Mouse (Mus musculus) MEL (cell line): Measurements from ENCODE around the gene Krt80. TPM values are rescaled to one million over a fixed set of nuclear protein-coding genes. Genes with fewer than 3 reads are reported as not detected.

Experiments used
- DNase-seq: peaks from one replicate; pipeline ENCODE4 v3.0.0; 2011; ENCODE audit warnings: low read depth, low spot score
- H3K27ac ChIP-seq: 2 replicates; pipeline ENCODE4 v1.5.1; 2012; ENCODE audit warnings: low read depth, mild to moderate bottlenecking, control low read depth, low read length, moderate library complexity; ENCODE audit not compliant: control insufficient read depth
- H3K27me3 ChIP-seq, 2 experiments: fragments of 150-350 bp in 1 of 2; sonication (generic) in 1 of 2; 2 replicates each; pipeline ENCODE4 v1.6.1; 2012; ENCODE audit warnings: low read length in 2 of 2, mild to moderate bottlenecking in 2 of 2, improper control_type of control experiment in 1 of 2, moderate library complexity in 1 of 2; ENCODE audit not compliant: insufficient read depth in 2 of 2, control insufficient read depth in 1 of 2
- H3K36me3 ChIP-seq, 2 experiments: 2 replicates each; pipeline ENCODE4 v1.6.1; 2012 to 2014; ENCODE audit warnings: low read length in 2 of 2, improper control_type of control experiment in 1 of 2, inconsistent platforms in 1 of 2, mild to moderate bottlenecking in 1 of 2; ENCODE audit not compliant: insufficient read depth in 2 of 2, control insufficient read depth in 1 of 2
- H3K4me1 ChIP-seq, 2 experiments: fragments of 150-350 bp in 1 of 2; sonication (generic) in 1 of 2; 2 replicates each; pipeline ENCODE4 v1.6.1; 2012; ENCODE audit warnings: low read length in 2 of 2, improper control_type of control experiment in 1 of 2, mild to moderate bottlenecking in 1 of 2; ENCODE audit not compliant: insufficient read depth in 2 of 2, control insufficient read depth in 1 of 2
- H3K4me3 ChIP-seq, 2 experiments: fragments of 150-350 bp in 1 of 2; sonication (generic) in 1 of 2; 2 replicates each; pipeline ENCODE4 v1.5.1; 2012; ENCODE audit warnings: low read depth in 2 of 2, low read length in 2 of 2, mild to moderate bottlenecking in 2 of 2, moderate library complexity in 2 of 2, control low read depth in 1 of 2, improper control_type of control experiment in 1 of 2; ENCODE audit not compliant: control insufficient read depth in 1 of 2, insufficient read depth in 1 of 2
- H3K79me2 ChIP-seq: 2 replicates; pipeline ENCODE4 v1.6.1; 2012; ENCODE audit warnings: mild to moderate bottlenecking, low read length, moderate library complexity; ENCODE audit not compliant: control insufficient read depth, poor library complexity, insufficient read depth
- H3K9ac ChIP-seq: 2 replicates; pipeline ENCODE4 v1.6.1; 2012; ENCODE audit warnings: low read depth, mild to moderate bottlenecking, control low read depth, low read length, moderate library complexity; ENCODE audit not compliant: control insufficient read depth, poor library complexity, severe bottlenecking
- H3K9me3 ChIP-seq: fragments of 150-350 bp; sonication (generic); replicated peaks from 2 replicates; pipeline ENCODE4 v1.6.1; 2012; ENCODE audit warnings: mild to moderate bottlenecking, low read length, improper control_type of control experiment, moderate library complexity; ENCODE audit not compliant: insufficient read depth
- BHLHE40 ChIP-seq: IDR thresholded peaks from 2 replicates; pipeline ENCODE4 v1.6.1; 2012; ENCODE audit warnings: low read depth, mild to moderate bottlenecking, inconsistent platforms, low read length, improper control_type of control experiment, borderline replicate concordance
- CHD2 ChIP-seq: IDR thresholded peaks from 2 replicates; pipeline ENCODE4 v1.6.1; 2011; ENCODE audit warnings: low read length, improper control_type of control experiment
- CTCF ChIP-seq, 3 experiments: IDR thresholded peaks in 2 of 3; conservative IDR thresholded peaks in 1 of 3; 2 replicates each; pipeline ENCODE4 v1.5.1; 2011 to 2012; ENCODE audit warnings: low read length in 3 of 3, low read depth in 2 of 3, mild to moderate bottlenecking in 2 of 3, improper control_type of control experiment in 1 of 3, inconsistent platforms in 1 of 3, mixed read lengths in 1 of 3, moderate library complexity in 1 of 3; ENCODE audit not compliant: control insufficient read depth in 1 of 3, insufficient read depth in 1 of 3, poor library complexity in 1 of 3, severe bottlenecking in 1 of 3
- ELF1 ChIP-seq: IDR thresholded peaks from 2 replicates; pipeline ENCODE4 v1.6.1; 2014; ENCODE audit warnings: low read depth, mild to moderate bottlenecking, inconsistent platforms, low read length, improper control_type of control experiment, moderate library complexity
- EP300 ChIP-seq, 2 experiments: IDR thresholded peaks; 2 replicates each; pipeline ENCODE4 v1.6.1; 2011; ENCODE audit warnings: improper control_type of control experiment in 2 of 2, low read length in 2 of 2, low read depth in 1 of 2, mild to moderate bottlenecking in 1 of 2
- ETS1 ChIP-seq: IDR thresholded peaks from 2 replicates; pipeline ENCODE4 v1.6.1; 2012; ENCODE audit warnings: low read depth, mild to moderate bottlenecking, inconsistent platforms, low read length, improper control_type of control experiment, moderate library complexity
- GABPA ChIP-seq: IDR thresholded peaks from 2 replicates; pipeline ENCODE4 v1.6.1; 2012; ENCODE audit warnings: low read depth, mild to moderate bottlenecking, inconsistent platforms, low read length, improper control_type of control experiment, moderate library complexity
- GATA1 ChIP-seq: IDR thresholded peaks from 2 replicates; pipeline ENCODE4 v1.6.1; 2011; ENCODE audit warnings: low read depth, low read length, improper control_type of control experiment
- HCFC1 ChIP-seq: IDR thresholded peaks from 2 replicates; pipeline ENCODE4 v1.6.1; 2012; ENCODE audit warnings: low read depth, mild to moderate bottlenecking, inconsistent platforms, low read length, improper control_type of control experiment, moderate library complexity
- JUND ChIP-seq: IDR thresholded peaks from 2 replicates; pipeline ENCODE4 v1.6.1; 2011; ENCODE audit warnings: low read depth, mild to moderate bottlenecking, improper control_type of control experiment, low read length
- KAT2A ChIP-seq: conservative IDR thresholded peaks from 2 replicates; pipeline ENCODE4 v1.6.1; 2012; ENCODE audit warnings: low read depth, low read length, improper control_type of control experiment, inconsistent platforms
- MAFK ChIP-seq: IDR thresholded peaks from 2 replicates; pipeline ENCODE4 v1.6.1; 2011; ENCODE audit warnings: low read depth, mild to moderate bottlenecking, low read length, improper control_type of control experiment, borderline replicate concordance
- MAX ChIP-seq: IDR thresholded peaks from 2 replicates; pipeline ENCODE4 v1.6.1; 2011; ENCODE audit warnings: low read length, improper control_type of control experiment
- MAZ ChIP-seq: IDR thresholded peaks from 2 replicates; pipeline ENCODE4 v1.6.1; 2012; ENCODE audit warnings: low read depth, mild to moderate bottlenecking, inconsistent platforms, low read length, improper control_type of control experiment
- MXI1 ChIP-seq: IDR thresholded peaks from 2 replicates; pipeline ENCODE4 v1.6.1; 2011; ENCODE audit warnings: mild to moderate bottlenecking, low read depth, low read length, improper control_type of control experiment
- MYC ChIP-seq: IDR thresholded peaks from 2 replicates; pipeline ENCODE4 v1.6.1; 2011; ENCODE audit warnings: low read depth, mild to moderate bottlenecking, low read length, improper control_type of control experiment, moderate library complexity
- NELFE ChIP-seq: IDR thresholded peaks from 2 replicates; pipeline ENCODE4 v1.6.1; 2011; ENCODE audit warnings: low read depth, low read length, improper control_type of control experiment
- POLR2A ChIP-seq, 2 experiments: IDR thresholded peaks; 2 replicates each; pipeline ENCODE4 v1.6.1; 2011 to 2012; ENCODE audit warnings: low read length in 2 of 2, mild to moderate bottlenecking in 2 of 2, control low read depth in 1 of 2, improper control_type of control experiment in 1 of 2, low read depth in 1 of 2, moderate library complexity in 1 of 2; ENCODE audit not compliant: control insufficient read depth in 1 of 2, insufficient read depth in 1 of 2, poor library complexity in 1 of 2
- POLR2AphosphoS2 ChIP-seq: IDR thresholded peaks from 2 replicates; pipeline ENCODE4 v1.6.1; 2011; ENCODE audit warnings: low read length, improper control_type of control experiment
- RAD21 ChIP-seq: IDR thresholded peaks from 2 replicates; pipeline ENCODE4 v1.6.1; 2011; ENCODE audit warnings: mild to moderate bottlenecking, low read depth, low read length, improper control_type of control experiment
- SIN3A ChIP-seq: IDR thresholded peaks from 2 replicates; pipeline ENCODE4 v1.6.1; 2012; ENCODE audit warnings: low read length, improper control_type of control experiment, inconsistent platforms
- TBP ChIP-seq: IDR thresholded peaks from 2 replicates; pipeline ENCODE4 v1.8.0; 2011; ENCODE audit warnings: low read depth, low read length, improper control_type of control experiment
- UBTF ChIP-seq: IDR thresholded peaks from 2 replicates; pipeline ENCODE4 v1.6.1; 2012; ENCODE audit warnings: low read depth, mild to moderate bottlenecking, inconsistent platforms, low read length, improper control_type of control experiment, moderate library complexity, borderline replicate concordance; ENCODE audit not compliant: insufficient read depth
- USF2 ChIP-seq, 2 experiments: IDR thresholded peaks; 2 replicates each; pipeline ENCODE4 v1.6.1; 2011 to 2012; ENCODE audit warnings: improper control_type of control experiment in 2 of 2, low read length in 2 of 2, borderline replicate concordance in 1 of 2, inconsistent platforms in 1 of 2, low read depth in 1 of 2, mild to moderate bottlenecking in 1 of 2; ENCODE audit not compliant: insufficient read depth in 1 of 2
- ZC3H11A ChIP-seq: IDR thresholded peaks from 2 replicates; pipeline ENCODE4 v1.6.1; 2012; ENCODE audit warnings: low read depth, mild to moderate bottlenecking, inconsistent platforms, low read length, improper control_type of control experiment
- ZMIZ1 ChIP-seq: IDR thresholded peaks from 2 replicates; pipeline ENCODE4 v1.6.1; 2012; ENCODE audit warnings: low read depth, mild to moderate bottlenecking, inconsistent platforms, low read length, improper control_type of control experiment, moderate library complexity
- ZNF384 ChIP-seq: IDR thresholded peaks from 2 replicates; pipeline ENCODE4 v1.6.1; 2012; ENCODE audit warnings: low read depth, mild to moderate bottlenecking, inconsistent platforms, low read length, improper control_type of control experiment
- polyA plus RNA-seq, 2 experiments: library from polyadenylated mRNA; stranded (reverse) in 1 of 2; unstranded in 1 of 2; fragments of >175 nt in 1 of 2; fragments of >200 nt in 1 of 2; gene quantifications; 2 replicates each; pipeline versions ENCODE4 v1.2.1 to v1.2.4; 2012; ENCODE audit warnings: low replicate concordance in 2 of 2, low read depth in 1 of 2; ENCODE audit not compliant: insufficient read length in 2 of 2, insufficient read depth in 1 of 2, missing spikeins in 1 of 2
- total RNA-seq: library from RNA; depleted of rRNA; stranded (reverse); fragments of 300-350 nt; gene quantifications from 2 replicates; pipeline ENCODE4 v1.2.3, GENCODE M21; 2012

Gene Krt80
- total and polyA plus RNA-seq, 3 experiments, result not detected

- no peak for TF ChIP-seq UBTF
These were observed 30.4 kb downstream of the Krt80 start (continued) for GRCm38 (mm10) chr15:101339537-101339936.

DNA sequence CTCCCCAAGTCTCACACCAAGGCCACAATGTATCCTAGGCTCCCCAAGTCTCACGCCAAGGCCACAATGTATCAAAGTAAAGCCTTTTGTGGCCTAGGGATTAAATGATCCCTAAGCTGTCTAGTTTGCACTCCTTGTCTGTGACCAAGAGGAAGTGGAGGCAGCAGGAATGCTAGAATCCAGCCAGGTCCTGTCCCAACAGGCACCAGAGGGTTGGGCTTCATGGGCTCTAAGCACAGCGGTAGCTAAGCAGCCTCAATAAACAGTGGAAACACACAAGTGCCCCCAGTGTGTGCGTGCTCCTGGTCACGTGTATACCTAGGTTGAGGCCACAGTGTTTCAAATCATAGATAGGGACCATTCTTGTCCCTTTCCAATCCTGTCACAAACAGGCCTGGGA lies 31.6 kb downstream of the Krt80 start:
- H3K36me3 ChIP-seq, result no peaks in the 10 kb centered on the region; a peak in 1 of 4 replicates
- TF ChIP-seq ETS1 (no peak), MYC (no peak), HCFC1 (no peak), KAT2A (no peak), ZNF384 (no peak), GATA1 (no peak), GABPA (no peak), SIN3A (no peak), BHLHE40 (no peak), TBP (no peak), POLR2AphosphoS2 (no peak)
- TF ChIP-seq, all 39 proteins: peak for 0
- H3K27me3 ChIP-seq, result no peaks in the 10 kb centered on the region

DNA sequence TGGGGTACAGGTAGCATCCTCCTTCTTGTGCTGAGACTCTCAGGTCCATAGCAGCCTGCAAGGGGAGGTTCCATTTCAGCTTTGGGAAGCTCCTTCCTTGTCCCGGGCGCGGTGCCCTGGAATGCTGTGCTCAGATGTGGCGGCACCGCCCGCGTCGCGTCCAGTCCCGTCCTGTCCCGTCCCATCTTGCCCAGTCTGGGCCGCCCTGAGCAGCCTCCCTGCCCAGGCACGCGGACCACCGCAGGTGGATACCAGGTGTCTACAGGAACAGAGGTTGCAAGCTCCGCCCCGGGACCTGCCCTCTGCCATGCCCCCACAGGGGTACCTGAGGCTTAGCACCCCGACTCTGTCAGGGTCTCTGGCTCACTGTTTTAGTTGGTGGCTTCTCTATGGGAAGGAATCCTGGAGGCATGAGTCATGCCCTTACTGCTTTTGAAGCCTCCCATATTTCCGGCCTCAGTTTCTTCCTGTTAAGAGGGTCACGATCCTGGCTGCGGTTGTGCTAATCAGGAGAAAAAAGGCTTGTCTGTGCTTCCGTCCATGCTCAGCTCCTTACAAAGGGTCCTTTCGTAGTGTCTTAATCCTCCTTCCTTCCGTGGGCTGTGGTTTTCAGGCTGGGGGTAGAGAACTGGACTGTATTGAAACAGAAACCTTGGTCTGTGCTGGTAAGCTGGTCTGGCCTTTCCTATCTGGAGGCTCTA lies 33.3 kb downstream of the Krt80 start:
- peak overlapping the region; percentile 24 for H3K9ac ChIP-seq
- H3K79me2 ChIP-seq, result no peaks in the 10 kb centered on the region
- H3K36me3 ChIP-seq, result no peaks in the 10 kb centered on the region; a peak in 1 of 4 replicates
- peak; percentile 80 for DNase-seq
- no peaks in the 10 kb centered on the region for H3K27me3 ChIP-seq
- H3K4me1 ChIP-seq, result peaks cover 0 to 17% of the 10 kb centered on the region in 2 experiments; a peak in 3 of 4 replicates
- H3K9me3 ChIP-seq, result no peaks in the 10 kb centered on the region
- 0 out of 2 replicates have a peak overlapping the region, but pooled peaks have one; percentile 22 for H3K27ac ChIP-seq
- peak overlapping the region; percentile 32 to 47; a peak in 3 of 4 replicates for H3K4me3 ChIP-seq
- TF ChIP-seq RAD21, result no peak
- no peak for TF ChIP-seq USF2 (IDR thresholded peaks at IDR 0.05; ENCODE audit: borderline replicate concordance in 1 of 2, insufficient read depth in 1 of 2, low read depth in 1 of 2, low read length in 2 of 2)
- no peak for TF ChIP-seq MAZ
- TF ChIP-seq MAFK, result no peak
- TF ChIP-seq MYC, result no peak
- no peak for TF ChIP-seq KAT2A
- TF ChIP-seq BHLHE40, result 0 out of 2 replicates have a peak, but pooled peaks have one; percentile 25
- peak; percentile 76; the same call in 1 of the 2 replicates for TF ChIP-seq JUND
- no peak for TF ChIP-seq GABPA
- no peak for TF ChIP-seq POLR2A (IDR thresholded peaks at IDR 0.05; ENCODE audit: control insufficient read depth in 1 of 2, insufficient read depth in 1 of 2, low read depth in 1 of 2, low read length in 2 of 2, poor library complexity in 1 of 2)
- TF ChIP-seq ZC3H11A, result no peak
- TF ChIP-seq NELFE, result no peak
- TF ChIP-seq ELF1, result no peak
- no peak for TF ChIP-seq TBP
- TF ChIP-seq MXI1, result no peak
- no peak for TF ChIP-seq CHD2
- peak; percentile 59 to 73 for TF ChIP-seq EP300 (IDR thresholded peaks at IDR 0.05; ENCODE audit: low read depth in 1 of 2, low read length in 2 of 2)
- TF ChIP-seq UBTF, result no peak
- TF ChIP-seq ETS1, result peak; percentile 48
- no peak for TF ChIP-seq MAX
- TF ChIP-seq POLR2AphosphoS2, result no peak
- no peak for TF ChIP-seq ZMIZ1
- TF ChIP-seq ZNF384, result no peak
- TF ChIP-seq CTCF (IDR thresholded peaks at IDR 0.05 in 2 of 3, conservative IDR thresholded peaks at IDR 0.05 in 1 of 3; ENCODE audit: control insufficient read depth in 1 of 3, insufficient read depth in 1 of 3, low read depth in 2 of 3, low read length in 3 of 3, poor library complexity in 1 of 3, severe bottlenecking in 1 of 3), result no peak

More for the DNA sequence above, 31.6 kb downstream of the Krt80 start:
- Histone ChIP-seq H3K9ac (no peak overlapping the region), H3K4me3 (no peak overlapping the region), H3K4me1 (peaks cover 0 to 17% of the 10 kb centered on the region in 2 experiments; a peak in 3 of 4 replicates), H3K27ac (no peak overlapping the region), H3K9me3 (no peaks in the 10 kb centered on the region), H3K79me2 (no peaks in the 10 kb centered on the region)
- no peak for DNase-seq
